Mouse (Mus musculus) retina, adult 2 months (tissue): Measurements from ENCODE around the gene Zfp786.
"Not testable (repeated sequence)": the region's sequence is repeated elsewhere in the genome, so short reads cannot be mapped to it uniquely, and the experiment has no call there.

Experiments
- DNase-seq: peaks from one replicate; pipeline ENCODE4 v3.0.0-alpha.2; 2012; ENCODE audit warnings: low read depth, low spot score

The Zfp786 gene

GRCm38 (mm10) chr6:47781091-47781968 is 49.3 kb downstream of the Zfp786 start:
- peak; percentile 86 for DNase-seq

- DNase-seq: no peak
Measured at GRCm38 (mm10) chr6:47780576-47781013, 50.1 kb downstream of the Zfp786 start.

- not testable (repeated sequence) for DNase-seq
Measured at GRCm38 (mm10) chr6:47771760-47772159, 58.9 kb downstream of the Zfp786 start.

GRCm38 (mm10) chr6:47771113-47771512 is 59.6 kb downstream of the Zfp786 start:
- not testable (repeated sequence) for DNase-seq

GRCm38 (mm10) chr6:47769861-47770260 is 60.8 kb downstream of the Zfp786 start:
- not testable (repeated sequence) for DNase-seq
